Comparison of ENCODE assay signal across 8 mouse cellular contexts in the genomic region with DNA sequence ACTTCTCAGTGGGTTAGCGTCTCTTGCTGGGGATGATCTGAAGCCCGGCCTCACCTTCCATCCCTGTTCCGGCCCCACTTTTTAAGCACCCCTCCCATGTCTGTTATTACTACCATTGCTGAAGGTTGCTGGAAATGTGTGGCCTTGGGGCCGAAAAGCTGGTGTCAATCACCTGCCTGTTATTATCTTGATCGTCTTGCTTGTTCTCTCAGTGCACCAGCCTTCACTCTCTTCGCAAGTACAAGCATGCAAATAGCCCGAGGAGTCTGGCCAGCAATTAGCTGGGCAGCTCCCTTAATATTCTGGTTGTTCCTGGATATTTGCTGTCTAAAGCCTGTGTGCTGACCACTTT. TPM values are rescaled to one million over a fixed set of nuclear protein-coding genes. Genes with fewer than 3 reads are reported as not detected.
A peak's percentile ranks its signal among the peaks of the same experiment; 100 is the strongest.
DNase-seq lines count a peak whose midpoint lies in the region; ATAC-seq and TF ChIP-seq lines count a peak whose summit lies in the region.

No protein-coding gene starts in this region.

- peak overlapping the region; percentile 94 for H3K9ac ChIP-seq in lung, postnatal 0 days (replicated peaks; ENCODE audit: low read depth)
- H3K9ac ChIP-seq in embryonic facial prominence, embryonic 11.5 days (replicated peaks; ENCODE audit: low read length) = peak overlapping the region; percentile 94
- H3K9ac ChIP-seq in hindbrain, postnatal 0 days (replicated peaks; ENCODE audit: low read length) = peak overlapping the region; percentile 98

- H3K36me3 ChIP-seq in lung, postnatal 0 days (ENCODE audit: insufficient read depth, low read length) = no peaks in the 10 kb centered on the region
- no peaks in the 10 kb centered on the region; the same call in 1 of the 2 replicates for H3K36me3 ChIP-seq in embryonic facial prominence, embryonic 11.5 days (replicated peaks; ENCODE audit: control insufficient read depth, insufficient read depth, low read depth, low read length)
- no peaks in the 10 kb centered on the region for H3K36me3 ChIP-seq in hindbrain, postnatal 0 days (ENCODE audit: insufficient read depth, low read length)
- H3K36me3 ChIP-seq in megakaryocyte, embryonic 14.5 days (replicated peaks; ENCODE audit: low read length) = peaks cover 10% of the 10 kb centered on the region

- H3K4me1 ChIP-seq in lung, postnatal 0 days (ENCODE audit: insufficient read depth, low read depth, low read length) = peaks cover 16% of the 10 kb centered on the region; the same call in 1 of the 2 replicates
- H3K4me1 ChIP-seq in embryonic facial prominence, embryonic 11.5 days (ENCODE audit: control insufficient read depth, insufficient read depth, low read length) = no peaks in the 10 kb centered on the region
- peaks cover 18% of the 10 kb centered on the region for H3K4me1 ChIP-seq in hindbrain, postnatal 0 days (ENCODE audit: insufficient read depth, low read length)
- peaks cover 48% of the 10 kb centered on the region for H3K4me1 ChIP-seq in megakaryocyte, embryonic 14.5 days

- no peak for DNase-seq in lung, postnatal 0 days (ENCODE audit: low spot score)
- no peak for DNase-seq in lung, postnatal 10 days
- DNase-seq in embryonic facial prominence, embryonic 11.5 days (ENCODE audit: low spot score) = peak; percentile 33
- no peak for DNase-seq in hindbrain, postnatal 0 days (ENCODE audit: low spot score)
- DNase-seq in right cerebral cortex, postnatal 4 days = no peak
- no peak for DNase-seq in urinary bladder, postnatal 14 days (ENCODE audit: low spot score)
- no peak for DNase-seq in layer of hippocampus, adult 9-11 months

- H3K27ac ChIP-seq in lung, postnatal 0 days (ENCODE audit: low read length) = peak overlapping the region; percentile 88
- no peak overlapping the region for H3K27ac ChIP-seq in embryonic facial prominence, embryonic 11.5 days (replicated peaks; ENCODE audit: low read depth, low read length)
- H3K27ac ChIP-seq in hindbrain, postnatal 0 days = peak overlapping the region; percentile 92; the same call in 1 of the 2 replicates

- WGBS in lung, postnatal 0 days = 2% methylated on average over 7 of the region's 7 CpGs
- under 1% methylated on average over 7 of the region's 7 CpGs for WGBS in embryonic facial prominence, embryonic 11.5 days
- 1% methylated on average over 7 of the region's 7 CpGs for WGBS in hindbrain, postnatal 0 days

- TF ChIP-seq CTCF in lung, postnatal 0 days (IDR thresholded peaks at IDR 0.05) = no peak
- no peak for TF ChIP-seq CTCF in hindbrain, postnatal 0 days (IDR thresholded peaks at IDR 0.05; ENCODE audit: low read depth)

- ATAC-seq in lung, postnatal 0 days = no peak
- ATAC-seq in embryonic facial prominence, embryonic 11.5 days (replicated peaks; ENCODE audit: insufficient number of reproducible peaks, low FRiP score, low TSS enrichment, low read depth) = no peak
- ATAC-seq in hindbrain, postnatal 0 days = no peak

- no peaks in the 10 kb centered on the region for H3K9me3 ChIP-seq in lung, postnatal 0 days (ENCODE audit: low read length)
- no peaks in the 10 kb centered on the region for H3K9me3 ChIP-seq in embryonic facial prominence, embryonic 11.5 days (replicated peaks; ENCODE audit: control insufficient read depth, low read length)
- no peaks in the 10 kb centered on the region for H3K9me3 ChIP-seq in hindbrain, postnatal 0 days (ENCODE audit: low read length)
- no peaks in the 10 kb centered on the region for H3K9me3 ChIP-seq in megakaryocyte, embryonic 14.5 days

- no peaks in the 10 kb centered on the region for H3K27me3 ChIP-seq in lung, postnatal 0 days (replicated peaks; ENCODE audit: insufficient read depth, low read length)
- H3K27me3 ChIP-seq in embryonic facial prominence, embryonic 11.5 days (ENCODE audit: control insufficient read depth, insufficient read depth, low read length) = no peaks in the 10 kb centered on the region
- H3K27me3 ChIP-seq in hindbrain, postnatal 0 days (ENCODE audit: insufficient read depth, low read length) = no peaks in the 10 kb centered on the region
- no peaks in the 10 kb centered on the region for H3K27me3 ChIP-seq in megakaryocyte, embryonic 14.5 days (replicated peaks)

- TF ChIP-seq EP300 in lung, postnatal 0 days (IDR thresholded peaks at IDR 0.05) = no peak

- H3K4me2 ChIP-seq in lung, postnatal 0 days (replicated peaks; ENCODE audit: low read depth, low read length) = peak overlapping the region; percentile 92
- H3K4me2 ChIP-seq in embryonic facial prominence, embryonic 11.5 days (ENCODE audit: low read depth, low read length) = peak overlapping the region; percentile 90
- peak overlapping the region; percentile 94 for H3K4me2 ChIP-seq in hindbrain, postnatal 0 days (ENCODE audit: low read depth, low read length)

- peak overlapping the region; percentile 97 for H3K4me3 ChIP-seq in lung, postnatal 0 days (ENCODE audit: low read depth, low read length)
- H3K4me3 ChIP-seq in embryonic facial prominence, embryonic 11.5 days (ENCODE audit: low read depth, low read length) = peak overlapping the region; percentile 100
- peak overlapping the region; percentile 97 for H3K4me3 ChIP-seq in hindbrain, postnatal 0 days (ENCODE audit: low read length)
- H3K4me3 ChIP-seq in megakaryocyte, embryonic 14.5 days (replicated peaks) = peak overlapping the region; percentile 96

RNA-seq across cellular contexts. Expression of gene Socs7, which starts 1.3 kb away (rescaled TPM):
- 2.4 and 2.5 TPM in 2 replicates for polyA plus RNA-seq in lung, postnatal 0 days (2015; fragmentation: Nextera tagmentation; extraction: Ambion mirVana)
- 2.4 and 2.8 TPM in 2 replicates for polyA plus RNA-seq in embryonic facial prominence, embryonic 11.5 days (2014; fragmentation: Nextera tagmentation; extraction: Ambion mirVana)
- 49.5 and 59.0 TPM in 2 replicates for total RNA-seq in hindbrain, postnatal 0 days (2014; rRNA removed)
- 5.5 and 5.9 TPM in 2 replicates for polyA plus RNA-seq in hindbrain, postnatal 0 days (2015; fragmentation: Nextera tagmentation; extraction: Ambion mirVana)
- 0.91 and 1.5 TPM in 2 replicates for polyA plus RNA-seq in megakaryocyte, embryonic 14.5 days (2012; ENCODE audit: insufficient read depth, low replicate concordance)

RNA-seq across cellular contexts. Expression of gene Gpr179, which starts 11.7 kb away (rescaled TPM):
- 0.23 and 0.24 TPM in 2 replicates for polyA plus RNA-seq in lung, postnatal 0 days (2015; fragmentation: Nextera tagmentation; extraction: Ambion mirVana)
- 0.01 and 0.04 TPM in 2 replicates for polyA plus RNA-seq in embryonic facial prominence, embryonic 11.5 days (2014; fragmentation: Nextera tagmentation; extraction: Ambion mirVana)
- total RNA-seq in hindbrain, postnatal 0 days (2014; rRNA removed) = 1.8 and 1.9 TPM in 2 replicates
- polyA plus RNA-seq in hindbrain, postnatal 0 days (2015; fragmentation: Nextera tagmentation; extraction: Ambion mirVana) = 0.61 and 1.0 TPM in 2 replicates
- 0.04 TPM in 1 of 2 replicates, not detected in the other for polyA plus RNA-seq in megakaryocyte, embryonic 14.5 days (2012; ENCODE audit: insufficient read depth, low replicate concordance)

RNA-seq across cellular contexts. Expression of gene Mrpl45, which starts 48.1 kb away (rescaled TPM):
- 19.2 and 22.4 TPM in 2 replicates for polyA plus RNA-seq in lung, postnatal 0 days (2015; fragmentation: Nextera tagmentation; extraction: Ambion mirVana)
- polyA plus RNA-seq in embryonic facial prominence, embryonic 11.5 days (2014; fragmentation: Nextera tagmentation; extraction: Ambion mirVana) = 57.2 and 61.3 TPM in 2 replicates
- total RNA-seq in hindbrain, postnatal 0 days (2014; rRNA removed) = 21.2 and 22.5 TPM in 2 replicates
- 35.1 and 39.5 TPM in 2 replicates for polyA plus RNA-seq in hindbrain, postnatal 0 days (2015; fragmentation: Nextera tagmentation; extraction: Ambion mirVana)
- 4.6 and 6.9 TPM in 2 replicates for polyA plus RNA-seq in megakaryocyte, embryonic 14.5 days (2012; ENCODE audit: insufficient read depth, low replicate concordance)

RNA-seq across cellular contexts. Expression of gene Arhgap23, which starts 51.7 kb away (rescaled TPM):
- polyA plus RNA-seq in lung, postnatal 0 days (2015; fragmentation: Nextera tagmentation; extraction: Ambion mirVana) = 7.0 and 8.4 TPM in 2 replicates
- polyA plus RNA-seq in embryonic facial prominence, embryonic 11.5 days (2014; fragmentation: Nextera tagmentation; extraction: Ambion mirVana) = 3.1 and 4.2 TPM in 2 replicates
- total RNA-seq in hindbrain, postnatal 0 days (2014; rRNA removed) = 75.2 and 86.8 TPM in 2 replicates
- polyA plus RNA-seq in hindbrain, postnatal 0 days (2015; fragmentation: Nextera tagmentation; extraction: Ambion mirVana) = 7.3 and 7.7 TPM in 2 replicates
- polyA plus RNA-seq in megakaryocyte, embryonic 14.5 days (2012; ENCODE audit: insufficient read depth, low replicate concordance) = 85.6 and 94.5 TPM in 2 replicates
